Mouse (Mus musculus) E14TG2a.4 (cell line): ENCODE results near the gene Emilin3.

ENCODE experiments used
- CTCF ChIP-seq: conservative IDR thresholded peaks from 2 replicates; pipeline ENCODE4 v1.5.1; 2014; ENCODE audit warnings: low read length
- POU5F1 ChIP-seq: IDR thresholded peaks from 2 replicates; pipeline ENCODE4 v1.6.1; 2014; ENCODE audit warnings: low read length, borderline replicate concordance

GRCm38 (mm10) chr2:160918930-160919215 lies 6.7 kb upstream of the Emilin3 start:
- TF ChIP-seq CTCF (no peak), POU5F1 (no peak)
